Mouse (Mus musculus) B cell, adult (primary cell): ENCODE results near the gene Olfr348. TPM values are rescaled to one million over a fixed set of nuclear protein-coding genes. Genes with fewer than 3 reads are reported as not detected.

Experiments
- total RNA-seq: library from RNA; stranded (reverse); gene quantifications from 4 replicates; pipeline ENCODE4 v1.2.4, GENCODE M21; 2023; ENCODE audit not compliant: inconsistent age

Olfr348 gene
- total RNA-seq = not detected in 4 replicates

DNA sequence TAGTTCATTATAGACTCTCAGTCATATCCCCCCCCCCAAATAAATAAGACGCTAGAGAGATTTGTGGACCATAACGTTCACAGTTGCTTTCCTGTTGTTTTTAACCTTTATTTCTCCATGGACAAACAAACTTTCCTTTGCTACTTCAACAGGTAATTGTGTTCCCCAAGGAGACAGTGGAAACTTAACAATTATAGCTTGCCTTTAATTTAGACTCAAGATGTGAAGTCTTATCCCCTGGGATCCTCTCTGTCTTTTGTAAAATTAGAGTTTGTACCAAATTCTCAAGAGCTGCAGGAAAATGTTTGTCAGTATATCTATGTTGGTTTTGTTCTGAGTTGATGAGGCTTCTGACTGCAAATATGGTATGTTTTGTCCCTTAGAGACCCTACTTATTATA lies at the start of gene Olfr348:
Olfr348 (plus strand) TSS at position 301 of the 400 bp plus-strand sequence.

DNA sequence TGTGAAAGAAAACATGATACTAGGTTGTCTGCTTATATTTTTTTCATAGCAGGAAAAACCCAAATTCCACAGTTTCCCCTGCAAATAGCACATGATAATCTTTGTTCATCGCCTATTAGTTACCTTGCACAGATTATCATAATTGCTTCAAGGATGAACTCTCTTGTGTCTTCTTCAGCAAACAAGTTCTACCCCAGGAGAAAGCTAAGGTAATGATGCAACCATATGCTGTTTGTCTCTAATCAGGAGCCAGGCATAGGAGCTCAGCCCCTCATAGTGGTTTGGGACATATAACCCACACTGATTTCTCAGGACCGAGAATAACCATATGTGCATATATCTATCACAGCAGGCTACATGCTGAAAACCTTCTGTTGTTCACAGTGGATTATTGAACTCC lies 6.2 kb downstream of the Olfr348 start, which contains the start of gene Olfr50:
Olfr50 (plus strand) TSS at position 301 of the 400 bp plus-strand sequence.

DNA sequence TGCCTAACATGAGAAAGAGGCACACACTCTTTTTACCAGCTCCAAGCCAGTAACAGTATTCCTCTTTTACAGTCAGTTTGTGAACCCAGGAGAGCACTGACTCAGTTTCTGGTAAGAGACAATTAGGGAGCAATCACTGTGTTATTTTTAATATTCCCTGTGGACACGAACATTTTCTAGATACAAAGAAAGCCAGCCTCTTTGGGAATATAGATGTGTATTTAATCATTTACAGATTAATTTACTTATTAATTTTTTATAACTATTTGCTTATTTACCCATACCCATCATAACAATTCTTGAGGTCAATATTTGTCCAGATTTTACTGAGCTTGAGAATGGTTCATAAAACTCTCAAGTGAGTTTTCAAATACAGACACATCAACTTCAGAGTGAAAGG lies 32.9 kb downstream of the Olfr348 start, which contains the start of gene Olfr3:
Olfr3 (minus strand) TSS at position 101 of the 400 bp plus-strand sequence.

Other genes with a start within 250 kb of the Olfr348 start
- gene Olfr344, start 217.6 kb upstream of the Olfr348 start, total RNA-seq = 0.06 TPM in 1 of 4 replicates, not detected in the others
- gene Olfr345, start 144.2 kb upstream of the Olfr348 start, total RNA-seq = not detected in 4 replicates
- gene Olfr346, start 98.5 kb upstream of the Olfr348 start, total RNA-seq = not detected in 4 replicates
- not detected in 4 replicates for gene Olfr347, start 52.4 kb upstream of the Olfr348 start, total RNA-seq
- not detected in 4 replicates for gene Olfr50, start 6.3 kb downstream of the Olfr348 start, total RNA-seq
- gene Olfr3, start 32.8 kb downstream of the Olfr348 start, total RNA-seq = not detected in 4 replicates
- gene Olfr350, start 62.0 kb downstream of the Olfr348 start, total RNA-seq = not detected in 4 replicates
- gene Olfr351, start 78.4 kb downstream of the Olfr348 start, total RNA-seq = not detected in 4 replicates
- gene Olfr352, start 84.2 kb downstream of the Olfr348 start, total RNA-seq = not detected in 4 replicates
- not detected in 4 replicates for gene Olfr353, start 108.7 kb downstream of the Olfr348 start, total RNA-seq
- gene Olfr354, start 121.4 kb downstream of the Olfr348 start, total RNA-seq = not detected in 4 replicates
- not detected in 4 replicates for gene Olfr355, start 144.6 kb downstream of the Olfr348 start, total RNA-seq
- not detected in 4 replicates for gene Olfr356, start 152.8 kb downstream of the Olfr348 start, total RNA-seq
- gene Olfr357, start 209.6 kb downstream of the Olfr348 start, total RNA-seq = not detected in 4 replicates
- not detected in 4 replicates for gene Olfr358, start 225.1 kb downstream of the Olfr348 start, total RNA-seq